In the genomic region with DNA sequence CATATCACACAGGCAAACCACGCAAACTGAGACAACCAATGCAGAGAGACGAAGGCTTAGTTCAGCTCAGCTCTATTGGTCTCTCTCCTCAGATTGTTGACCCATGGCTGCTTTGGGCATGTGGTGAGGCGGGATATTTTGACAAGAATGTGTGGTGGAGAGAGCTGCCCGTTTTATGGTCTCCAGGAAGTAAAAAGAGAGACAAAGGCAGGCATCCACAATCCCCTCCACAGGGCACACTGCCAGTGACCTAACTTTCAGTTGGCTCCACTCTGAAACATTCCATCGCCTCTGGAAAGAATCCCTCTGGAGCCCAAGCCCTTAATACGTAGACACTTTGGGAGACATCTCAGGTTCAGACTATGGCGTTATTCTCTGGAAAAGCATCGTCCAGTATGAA, we compare ENCODE assay signal across 12 mouse cellular contexts. TPM values are rescaled to one million over a fixed set of nuclear protein-coding genes. Genes with fewer than 3 reads are reported as not detected.
DNase-seq lines count a peak whose midpoint lies in the region; ATAC-seq and TF ChIP-seq lines count a peak whose summit lies in the region.
"Had no signal": no experiment of that assay in that cellular context is flagged by ENCODE, and none has a peak within 500 bp of the region (broad histone marks: within the 10 kb centered on the region; RNA-seq: fewer than 3 reads in every experiment).

No protein-coding gene starts in this region.

- no peak overlapping the region for H3K4me2 ChIP-seq in liver, embryonic 11.5 days

- peak; percentile 35 for DNase-seq in gastrocnemius, adult 2 months
- no peak for DNase-seq in gastrocnemius, adult 18-20 months (ENCODE audit: low spot score)
- peak; percentile 21 to 30 for DNase-seq in kidney, postnatal 4 days
- no peak for DNase-seq in kidney, adult 9 months
- DNase-seq in urinary bladder, postnatal 25 days (ENCODE audit: low spot score) = peak; percentile 19
- DNase-seq in urinary bladder, postnatal 4 days (ENCODE audit: low spot score in 2 of 2) = no peak
- no peak for DNase-seq in layer of hippocampus, adult 9-11 months
- DNase-seq in liver, embryonic 11.5 days (ENCODE audit: low spot score) = no peak
- DNase-seq: adrenal gland, postnatal 36 days; gastrocnemius, postnatal 14 days had no signal

- H3K36me3 ChIP-seq in liver, embryonic 11.5 days (ENCODE audit: control insufficient read depth, insufficient read depth, low read length) = no peaks in the 10 kb centered on the region

- intact Hi-C loops in gastrocnemius, adult 2 months (cut with DNase I) = no loop called here

- no peaks in the 10 kb centered on the region for H3K27me3 ChIP-seq in liver, embryonic 11.5 days (replicated peaks; ENCODE audit: control insufficient read depth, insufficient read depth, low read length)
- H3K27me3 ChIP-seq: Patski had no signal

- no peak for TF ChIP-seq CTCF in gastrocnemius, adult 2 months (IDR thresholded peaks at IDR 0.05)

- no peak for ATAC-seq in liver, embryonic 11.5 days (replicated peaks; ENCODE audit: low FRiP score)
- ATAC-seq: Patski had no signal

- H3K9me3 ChIP-seq in liver, embryonic 11.5 days (ENCODE audit: control insufficient read depth, low read length) = no peaks in the 10 kb centered on the region

- H3K9ac ChIP-seq in liver, embryonic 11.5 days (ENCODE audit: low read depth, low read length) = no peak overlapping the region

- peak overlapping the region; percentile 13; the same call in 1 of the 2 replicates for H3K4me3 ChIP-seq in gastrocnemius, adult 2 months
- no peak overlapping the region for H3K4me3 ChIP-seq in liver, embryonic 11.5 days (ENCODE audit: low read depth, low read length)

- no peaks in the 10 kb centered on the region for H3K4me1 ChIP-seq in liver, embryonic 11.5 days (replicated peaks; ENCODE audit: control insufficient read depth, insufficient read depth, low read length)

- H3K27ac ChIP-seq in gastrocnemius, adult 2 months = peak overlapping the region; percentile 76
- no peak overlapping the region for H3K27ac ChIP-seq in liver, embryonic 11.5 days (ENCODE audit: low read depth, low read length)
- H3K27ac ChIP-seq: macrophage had no signal

- WGBS in liver, embryonic 11.5 days = 77% methylated on average over 8 of the region's 8 CpGs

RNA-seq across cellular contexts. Expression of gene Trp53bp2, which starts 10.8 kb away (rescaled TPM):
- 1 to 10 TPM; 9.0 to 9.5 TPM for total RNA-seq in gastrocnemius, adult 2 months (2021)
- 10 to 100 TPM in 1 of 2 experiments, 1 to 10 TPM in 1; 9.1 to 10.7 TPM for total RNA-seq in gastrocnemius, adult 18-20 months (2021)
- 12.3 and 14.0 TPM in 2 replicates for polyA plus RNA-seq in liver, embryonic 11.5 days (2014; fragmentation: Nextera tagmentation; extraction: Ambion mirVana)

RNA-seq across cellular contexts. Expression of gene Fbxo28, which starts 56.7 kb away (rescaled TPM):
- total RNA-seq in gastrocnemius, adult 2 months (2021) = 10 to 100 TPM; 21.5 to 23.1 TPM
- 10 to 100 TPM; 21.0 to 22.1 TPM for total RNA-seq in gastrocnemius, adult 18-20 months (2021)
- 14.8 and 18.0 TPM in 2 replicates for polyA plus RNA-seq in liver, embryonic 11.5 days (2014; fragmentation: Nextera tagmentation; extraction: Ambion mirVana)

Comparison
In these comparisons a context has a peak if more than half of its experiments do, and no peak if none do; other contexts are left out.
1. DNase-seq: peak in gastrocnemius, adult 2 months (single experiment), kidney, postnatal 4 days (2 of 2) and urinary bladder, postnatal 25 days (single experiment); none in gastrocnemius, adult 18-20 months (single experiment), kidney, adult 9 months (single experiment), urinary bladder, postnatal 4 days (0 of 2), layer of hippocampus, adult 9-11 months (single experiment) and liver, embryonic 11.5 days (single experiment).